Mouse (Mus musculus) gonadal fat pad, adult 2 months (tissue): ENCODE results near the gene Cacng7. TPM values are rescaled to one million over a fixed set of nuclear protein-coding genes. Genes with fewer than 3 reads are reported as not detected.

Source experiments
- DNase-seq: peaks from one replicate; pipeline ENCODE4 v3.0.0-alpha.2; 2012; ENCODE audit warnings: low read depth
- polyA plus RNA-seq: library from polyadenylated mRNA; depleted of rRNA; stranded (reverse); fragments of >200 nt; gene quantifications from 2 replicates; pipeline ENCODE4 v1.2.3, GENCODE M21; 2012

Gene Cacng7
- polyA plus RNA-seq, 1 experiment: 11.4 TPM

DNA sequence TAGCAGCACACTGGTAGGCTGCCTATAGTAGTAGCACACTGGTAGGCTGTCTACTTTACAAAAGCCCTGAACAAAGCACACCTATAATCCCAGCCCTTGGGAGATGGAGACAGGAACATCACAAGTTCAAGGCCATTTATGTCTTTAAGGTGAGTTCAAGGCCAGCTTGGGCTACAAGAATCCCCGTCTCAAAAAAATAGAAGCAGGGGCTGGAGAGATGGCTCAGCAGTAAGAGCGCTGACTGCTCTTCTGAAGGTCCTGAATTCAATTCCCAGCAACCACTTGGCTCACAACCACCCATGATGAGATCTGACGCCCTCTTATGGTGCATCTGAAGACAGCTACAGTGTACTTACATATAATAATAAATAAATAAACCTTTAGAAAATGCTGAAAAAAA lies 12.5 kb downstream of the Cacng7 start:
- no peak for DNase-seq

DNA sequence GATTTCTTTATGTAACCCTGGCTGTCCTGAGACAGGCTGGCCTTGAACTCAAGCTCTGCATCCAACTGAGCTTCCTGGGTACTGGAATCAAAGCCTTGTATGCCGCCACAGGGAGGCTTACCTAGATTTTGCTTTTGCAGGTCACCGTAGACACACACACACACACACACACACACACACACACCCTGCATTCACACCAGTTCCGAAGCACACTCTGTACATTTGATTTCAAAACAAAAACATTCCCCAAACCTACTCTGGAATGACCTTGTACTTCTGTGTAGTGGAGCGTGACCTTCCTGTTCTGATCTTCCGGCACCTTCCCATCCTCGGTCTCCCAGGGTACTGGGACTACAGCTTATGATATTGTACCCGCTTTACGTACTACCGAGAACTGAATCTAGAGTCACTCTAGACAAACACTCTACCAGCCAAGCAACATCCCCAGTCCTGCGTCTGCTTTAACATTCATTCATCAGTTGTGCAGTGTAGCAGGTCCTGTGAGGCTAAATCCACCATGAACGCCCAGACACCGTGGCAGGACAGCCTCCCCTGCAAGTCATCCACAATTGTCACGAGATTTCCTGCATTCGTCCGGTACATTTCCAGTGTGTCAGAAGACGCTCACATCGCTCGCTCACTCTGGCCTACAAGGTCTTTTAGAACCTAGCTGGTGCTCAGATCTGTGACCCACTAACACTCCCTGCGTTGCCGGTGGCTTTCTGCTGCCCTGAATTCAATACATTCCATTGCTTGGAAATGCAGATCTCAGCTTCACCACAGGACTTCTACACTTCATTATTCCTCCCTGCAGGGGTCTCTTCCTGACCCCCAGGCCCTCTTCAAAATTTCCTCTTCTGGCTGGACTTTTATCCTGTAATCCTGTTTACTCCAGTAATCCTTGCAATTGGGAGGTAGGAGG lies 14.9 kb downstream of the Cacng7 start:
- DNase-seq: no peak

DNA sequence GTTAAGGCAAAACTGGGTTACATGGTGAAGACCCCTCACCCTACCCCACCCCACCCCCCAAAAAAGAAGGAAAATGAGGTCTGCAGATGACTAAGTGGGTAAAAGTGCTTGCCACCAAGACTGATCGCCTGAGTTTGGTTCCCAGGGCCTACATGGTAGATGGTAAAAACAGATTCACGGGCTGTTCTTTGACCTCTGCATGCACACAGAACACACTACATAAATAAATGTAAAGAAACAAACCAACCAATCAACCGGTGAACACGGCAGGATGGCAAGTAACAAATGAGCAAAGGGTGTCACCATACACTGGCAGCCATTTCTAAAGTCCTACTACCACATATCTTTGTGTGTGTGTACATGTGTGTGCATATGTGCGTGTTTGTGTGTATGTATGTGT lies 15.6 kb downstream of the Cacng7 start:
- DNase-seq: no peak

DNA sequence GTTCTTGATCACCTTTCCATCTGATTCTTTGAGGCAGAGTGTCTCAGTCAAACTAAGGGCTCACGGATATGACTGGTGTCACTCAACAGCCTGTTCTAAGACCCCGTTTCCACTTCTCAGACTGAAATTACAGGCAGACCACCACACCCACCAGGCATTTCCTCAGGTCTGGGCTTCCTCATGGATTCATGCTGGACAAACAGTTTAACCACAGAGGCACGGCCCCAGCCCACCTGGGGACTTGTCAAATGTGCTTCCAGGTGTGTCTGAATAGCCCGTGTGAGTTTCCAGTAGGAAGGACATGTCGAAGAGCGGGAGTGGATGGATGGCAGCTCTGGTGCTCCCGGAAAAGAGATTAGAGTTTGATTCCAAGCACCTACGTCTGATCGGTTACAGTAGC lies 17.0 kb downstream of the Cacng7 start:
- DNase-seq: no peak

DNA sequence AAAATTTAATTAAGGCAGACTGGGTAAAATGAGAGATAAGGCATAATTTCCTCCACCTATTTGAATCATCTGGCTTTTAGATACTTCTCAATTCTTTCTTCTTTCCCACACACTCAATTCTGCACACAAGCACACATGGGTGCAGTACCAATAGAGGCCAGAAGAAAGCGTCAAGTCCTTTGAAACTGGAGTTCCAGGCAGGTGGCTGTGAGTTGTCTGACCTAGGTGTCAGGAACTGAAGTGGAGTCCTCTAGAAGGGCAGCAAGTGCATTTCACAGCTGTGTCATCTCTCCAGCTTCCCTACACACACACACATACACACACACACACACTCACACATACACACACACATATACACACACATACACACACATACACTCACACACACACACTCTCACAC lies 18.8 kb downstream of the Cacng7 start:
- no peak for DNase-seq

DNA sequence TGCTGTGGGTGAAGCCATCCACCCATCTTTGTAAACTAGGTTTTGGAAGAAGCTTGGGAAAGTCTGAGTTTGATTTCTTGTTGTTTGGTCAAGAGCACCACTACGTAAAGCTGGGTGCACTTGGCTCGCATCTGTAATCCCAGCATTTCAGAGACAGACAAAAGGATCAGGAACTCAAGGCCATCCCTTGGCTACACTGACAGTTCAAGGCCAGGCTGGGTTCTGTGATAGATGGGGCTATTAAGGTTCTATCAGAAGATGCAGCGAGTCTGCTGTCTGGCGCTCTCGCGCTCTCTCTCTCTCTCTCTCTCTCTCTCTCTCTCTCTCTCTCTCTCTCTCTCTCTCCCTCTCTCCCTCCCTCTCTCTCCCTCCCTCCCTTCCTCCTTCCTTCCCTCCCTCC lies 22.1 kb downstream of the Cacng7 start:
- no peak for DNase-seq

DNA sequence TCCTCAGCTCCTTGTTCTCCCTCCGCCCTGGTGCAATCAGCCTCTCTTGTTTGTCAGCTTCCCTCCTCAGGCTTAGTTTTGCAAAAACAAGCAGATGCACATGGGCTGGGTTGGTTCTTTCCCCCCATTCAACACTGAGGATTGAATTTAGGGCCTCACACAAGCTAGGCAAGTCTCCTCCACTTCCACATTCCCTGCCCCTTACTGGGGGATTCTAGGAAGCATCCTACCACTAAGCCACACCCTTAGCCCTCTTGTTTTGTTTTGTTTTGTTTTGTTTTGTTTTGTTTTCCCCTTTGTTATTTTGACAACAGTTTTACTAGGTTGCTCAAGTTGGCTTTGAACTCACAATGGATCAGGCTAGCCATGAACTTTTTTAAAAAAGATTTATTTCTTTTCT lies 27.9 kb downstream of the Cacng7 start:
- no peak for DNase-seq

DNA sequence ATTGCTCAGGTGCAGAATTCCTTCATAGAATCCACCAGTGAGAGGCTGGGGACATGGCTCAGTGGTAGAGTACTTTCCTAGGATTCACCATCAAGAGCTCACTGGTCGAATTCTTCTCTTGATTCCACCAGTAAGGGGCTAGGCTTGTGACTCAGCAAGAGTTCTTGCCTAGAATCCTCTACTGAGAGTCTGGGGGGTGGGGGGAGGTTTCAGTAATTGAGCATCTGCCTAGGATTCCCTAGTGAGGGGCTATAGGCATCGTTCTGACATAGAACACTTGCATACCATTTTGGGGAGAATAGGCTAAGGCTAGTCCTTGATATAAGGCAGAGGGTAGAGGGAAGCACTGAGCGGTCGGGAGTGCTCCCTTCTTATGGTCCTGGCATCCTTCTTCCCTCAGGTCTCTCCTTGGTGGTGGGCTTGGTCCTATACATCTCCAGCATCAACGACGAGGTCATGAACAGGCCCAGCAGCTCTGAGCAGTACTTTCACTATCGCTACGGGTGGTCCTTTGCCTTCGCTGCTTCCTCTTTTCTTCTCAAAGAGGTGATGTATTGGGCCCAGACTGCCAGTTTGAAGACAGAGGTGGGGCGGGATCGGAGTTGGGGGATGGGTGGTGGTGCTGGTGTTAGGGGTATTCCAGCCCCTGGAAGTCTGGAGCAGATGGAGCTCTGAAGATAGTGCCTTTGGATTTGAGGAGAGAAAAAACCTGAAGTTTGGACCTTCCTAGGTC lies 33.0 kb downstream of the Cacng7 start:
- no peak for DNase-seq

DNA sequence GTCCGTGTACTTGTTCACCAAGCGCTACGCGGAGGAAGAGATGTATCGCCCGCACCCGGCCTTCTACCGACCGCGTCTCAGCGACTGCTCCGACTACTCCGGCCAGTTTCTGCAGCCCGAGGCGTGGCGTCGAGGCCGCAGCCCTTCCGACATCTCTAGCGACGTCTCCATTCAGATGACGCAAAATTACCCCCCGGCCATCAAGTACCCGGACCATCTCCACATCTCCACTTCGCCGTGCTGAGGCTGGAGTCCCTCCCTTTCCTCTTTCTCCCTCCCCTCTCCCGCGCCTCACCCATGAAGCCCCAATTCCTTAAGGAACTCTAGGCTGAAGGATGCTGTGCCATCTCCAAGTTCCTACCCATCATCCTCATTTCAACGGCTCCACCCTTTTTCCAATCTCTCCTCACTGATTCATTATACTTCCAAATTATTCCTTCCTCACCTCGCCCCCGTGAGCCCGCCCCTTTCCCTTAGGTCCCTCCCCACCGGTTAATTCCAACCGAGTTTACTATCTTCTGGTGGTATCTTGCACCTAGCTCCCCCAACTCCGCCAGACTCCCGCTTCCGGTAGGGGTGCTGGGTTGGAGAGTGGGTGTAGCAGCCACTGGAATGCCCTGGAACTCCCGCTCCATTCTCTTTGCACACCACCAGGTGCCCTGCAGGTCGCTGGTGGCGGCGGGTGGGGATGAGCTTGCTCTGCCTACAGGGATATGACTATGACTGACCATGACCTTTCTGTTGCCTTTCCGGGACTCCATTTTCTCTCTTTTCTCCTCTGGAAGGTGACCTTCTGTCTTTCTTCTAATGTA lies 34.2 kb downstream of the Cacng7 start:
- DNase-seq: no peak

DNA sequence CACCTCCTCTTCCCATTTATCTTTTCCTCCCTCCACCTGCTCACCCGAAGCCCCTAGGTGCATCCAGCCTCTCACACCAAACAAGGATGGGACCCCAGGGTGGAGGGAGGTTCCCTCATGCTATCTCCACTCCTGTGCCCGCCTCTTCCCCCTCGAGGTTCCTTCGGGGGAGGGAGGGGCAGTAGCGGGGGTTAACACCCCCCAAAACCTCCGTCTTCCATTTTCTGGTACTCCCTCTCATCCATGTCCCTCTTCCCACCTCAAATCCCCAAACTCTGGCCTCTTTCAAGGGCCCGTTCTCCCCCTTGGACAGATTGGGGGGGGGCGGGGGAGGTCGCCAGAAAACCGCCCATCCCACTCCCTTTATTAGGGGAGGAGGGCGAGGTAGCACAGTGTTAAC lies 34.8 kb downstream of the Cacng7 start:
- DNase-seq: no peak

DNA sequence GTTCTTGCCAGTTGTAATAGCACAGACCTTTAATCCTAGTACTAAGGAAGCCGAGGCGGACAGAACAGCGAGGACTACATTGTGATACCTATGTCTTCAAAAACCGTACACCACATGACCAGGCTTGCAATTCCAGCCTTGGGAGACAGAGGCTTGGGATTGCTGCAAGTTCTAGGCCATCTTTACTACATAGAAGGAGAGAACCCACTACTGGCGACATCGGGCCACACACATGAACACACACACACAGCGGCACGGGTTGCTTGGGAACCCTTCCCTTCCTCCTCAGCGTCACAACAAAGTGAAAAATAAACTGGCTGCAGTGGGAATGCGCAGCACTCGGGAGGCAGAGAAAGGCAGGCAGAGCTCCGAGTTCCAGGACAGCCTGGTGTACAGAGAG lies 35.6 kb downstream of the Cacng7 start:
- DNase-seq: no peak

DNA sequence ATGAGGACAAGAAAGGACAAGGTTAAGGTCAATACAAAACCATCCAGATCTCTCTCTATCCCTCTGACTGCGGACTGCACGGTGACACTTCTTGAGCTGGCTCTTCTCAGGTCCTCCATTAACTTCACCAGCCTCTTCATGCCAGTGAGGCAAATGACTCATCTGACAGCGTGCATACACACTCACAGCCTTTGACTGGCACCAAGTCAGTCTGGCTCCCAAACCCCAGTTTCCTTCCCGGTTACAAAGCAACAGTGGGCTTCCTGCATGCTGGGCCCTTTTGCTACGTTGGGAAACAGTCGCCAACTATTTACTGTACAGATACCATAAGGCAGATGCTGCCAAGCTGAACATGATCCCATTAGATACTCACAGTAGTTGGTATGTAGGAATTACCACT lies 36.4 kb downstream of the Cacng7 start:
- no peak for DNase-seq

DNA sequence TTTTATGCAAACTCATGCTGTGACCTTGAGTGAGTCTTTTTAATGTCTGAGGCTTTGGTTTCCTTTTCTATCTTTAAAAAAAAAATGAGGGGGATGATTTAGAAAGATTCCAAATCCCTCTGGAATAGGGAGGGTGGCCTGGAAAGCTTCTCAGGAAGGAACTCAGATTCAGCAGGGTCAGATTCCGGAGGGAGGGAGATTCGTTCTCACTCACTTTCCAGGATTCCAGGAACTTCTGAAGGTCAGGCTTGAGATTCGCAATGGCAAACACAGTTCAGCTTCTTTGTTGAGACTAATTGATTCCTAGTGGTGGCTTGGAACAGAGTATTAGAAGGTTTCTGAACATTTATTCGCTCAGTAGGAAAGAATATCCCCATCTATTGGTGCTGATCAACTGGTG lies 37.7 kb downstream of the Cacng7 start:
- DNase-seq: no peak

DNA sequence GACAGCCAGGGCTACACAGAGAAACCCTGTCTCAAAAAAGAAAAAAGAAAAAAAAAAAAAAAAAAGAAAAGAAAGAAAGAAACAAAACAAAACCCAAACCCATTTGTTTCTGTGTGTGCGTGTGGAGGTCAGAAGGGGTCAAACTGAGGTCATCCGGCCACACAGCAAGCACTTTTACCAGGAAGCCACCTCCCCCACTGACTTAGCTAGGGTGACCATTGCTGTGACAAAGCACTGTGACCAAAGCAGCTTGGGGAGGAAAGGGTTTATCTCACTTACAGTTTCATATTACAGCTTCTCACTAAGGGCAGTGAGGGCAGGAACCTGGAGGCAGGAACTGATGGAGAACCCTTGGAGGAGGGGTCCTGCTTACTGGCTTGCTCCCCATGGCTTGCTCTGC lies 39.6 kb downstream of the Cacng7 start:
- no peak for DNase-seq

DNA sequence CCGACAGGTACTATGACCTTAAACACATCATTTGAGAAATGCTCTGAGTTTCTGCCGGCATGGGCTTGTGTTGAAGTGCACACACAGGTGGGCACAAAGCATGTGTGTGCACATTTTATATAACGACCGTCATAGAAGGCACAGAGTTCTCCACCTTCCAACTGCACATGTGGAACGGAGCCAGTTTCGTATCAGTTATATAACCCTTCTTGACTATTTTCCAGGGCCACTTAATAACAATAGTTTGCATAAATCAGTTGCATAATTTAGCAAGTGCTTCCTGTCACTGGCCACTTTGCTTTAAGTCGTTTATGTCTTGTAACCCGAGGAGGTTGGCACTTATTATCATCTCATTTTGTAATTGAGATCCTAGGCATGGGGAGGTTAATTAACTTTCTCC lies 41.0 kb downstream of the Cacng7 start:
- no peak for DNase-seq

DNA sequence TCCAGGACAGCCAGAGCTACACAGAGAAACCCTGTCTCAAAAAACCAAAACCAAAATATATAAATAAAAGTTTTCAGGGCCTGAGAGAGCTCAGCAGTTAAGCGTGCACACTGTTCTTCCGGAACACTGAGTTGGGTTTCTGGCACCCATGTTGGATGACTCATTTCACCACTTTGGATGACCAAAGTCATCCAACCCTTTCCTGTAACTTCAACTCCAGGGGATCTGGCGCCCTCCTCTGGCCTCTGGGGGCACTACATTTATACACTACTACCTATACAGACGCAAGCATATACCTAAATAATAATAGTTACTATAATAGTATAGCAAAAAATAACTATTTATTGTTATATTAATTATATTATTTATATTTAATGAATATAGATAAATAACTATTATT lies 44.1 kb downstream of the Cacng7 start:
- no peak for DNase-seq

DNA sequence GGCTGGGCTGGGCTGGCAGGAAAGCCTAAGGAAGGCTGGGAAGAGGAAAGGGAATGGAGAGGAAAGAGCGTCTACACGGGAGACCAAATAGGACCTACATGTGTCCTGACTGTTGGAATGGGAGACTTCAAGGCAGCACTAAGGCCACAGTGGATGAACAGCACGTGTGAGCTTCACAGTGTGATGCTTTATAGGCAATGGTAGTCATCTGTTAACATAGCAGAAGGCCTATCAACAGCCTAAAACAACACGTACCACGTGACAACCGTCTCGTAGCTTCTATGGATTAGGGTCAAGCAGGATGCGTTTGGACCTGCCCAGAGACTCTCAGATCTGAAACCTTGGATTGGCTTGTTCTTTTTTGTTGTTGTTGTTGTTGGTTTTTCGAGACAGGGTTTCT lies 49.4 kb downstream of the Cacng7 start:
- DNase-seq: no peak

DNA sequence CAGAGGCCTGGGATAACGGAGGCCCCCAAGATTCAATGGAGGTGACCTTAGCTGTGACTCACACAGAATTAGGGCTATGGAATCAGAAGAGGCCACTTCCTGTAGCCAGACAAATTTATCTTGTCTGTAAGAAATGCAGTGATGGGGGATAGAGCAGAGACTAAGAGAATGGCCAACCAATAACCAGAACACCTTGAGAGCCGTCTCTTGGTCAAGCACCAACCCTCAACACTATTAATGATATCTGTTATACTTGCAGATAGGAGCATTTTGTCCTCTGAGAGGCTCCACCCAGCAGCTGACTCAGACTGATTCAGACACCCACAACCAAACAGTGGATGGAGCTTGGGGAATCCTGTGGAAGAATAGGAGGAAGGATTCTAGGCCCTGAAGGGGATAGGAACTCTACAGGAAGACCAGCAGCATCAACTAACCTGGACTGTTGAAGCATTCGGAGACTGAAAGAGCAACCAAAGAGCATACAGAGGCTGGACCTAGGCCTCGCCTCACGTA lies 52.1 kb downstream of the Cacng7 start:
- no peak for DNase-seq

DNA sequence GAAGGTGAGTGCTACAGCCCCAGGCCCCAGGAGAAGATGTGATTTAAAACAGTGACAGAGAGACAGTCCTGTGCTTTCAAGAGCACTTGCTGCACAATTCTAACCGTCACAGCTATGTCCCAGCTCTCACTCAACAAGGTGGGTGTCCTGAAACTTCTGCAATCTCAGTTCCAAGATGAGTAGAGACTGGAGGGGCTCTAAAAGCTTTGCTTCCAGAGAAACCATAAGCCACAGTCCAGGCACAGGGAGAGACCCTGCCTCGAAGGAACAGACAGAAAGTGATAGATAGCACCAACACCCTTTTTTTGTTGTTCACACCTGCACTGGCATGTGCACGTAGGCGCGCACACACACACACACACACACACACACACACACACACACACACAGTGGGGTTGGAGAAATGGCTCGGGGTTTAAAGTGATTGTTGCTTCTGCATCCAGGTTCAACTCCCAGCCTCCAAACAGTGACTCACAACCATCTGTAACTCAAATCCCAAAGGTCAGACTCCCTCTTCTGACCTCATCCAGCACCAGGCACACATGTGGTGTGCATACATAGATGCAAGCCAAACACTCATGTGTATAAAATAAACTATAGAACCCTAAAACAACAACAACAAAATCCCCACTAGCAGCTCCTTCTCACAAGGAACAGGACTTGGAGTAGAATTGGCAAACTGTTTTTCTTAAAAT lies 53.4 kb downstream of the Cacng7 start:
- no peak for DNase-seq

DNA sequence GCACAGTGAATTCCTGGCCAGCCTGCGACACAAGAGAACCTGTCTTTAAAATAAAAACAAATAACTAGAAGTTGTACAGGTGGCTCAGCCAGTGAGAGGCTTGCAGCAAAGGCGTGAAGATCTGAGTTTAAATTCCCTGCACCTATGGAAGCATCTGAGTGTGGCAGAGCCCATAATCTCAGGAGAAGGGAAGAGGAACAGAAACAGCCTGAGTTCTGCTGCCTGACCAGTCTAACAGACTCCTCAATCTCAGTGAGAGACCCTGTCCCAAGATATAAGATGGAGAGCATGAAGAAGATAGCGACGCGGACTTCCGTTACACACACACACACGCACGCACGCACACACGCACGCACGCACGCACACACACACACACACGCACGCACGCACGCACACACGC lies 55.0 kb downstream of the Cacng7 start:
- no peak for DNase-seq

DNA sequence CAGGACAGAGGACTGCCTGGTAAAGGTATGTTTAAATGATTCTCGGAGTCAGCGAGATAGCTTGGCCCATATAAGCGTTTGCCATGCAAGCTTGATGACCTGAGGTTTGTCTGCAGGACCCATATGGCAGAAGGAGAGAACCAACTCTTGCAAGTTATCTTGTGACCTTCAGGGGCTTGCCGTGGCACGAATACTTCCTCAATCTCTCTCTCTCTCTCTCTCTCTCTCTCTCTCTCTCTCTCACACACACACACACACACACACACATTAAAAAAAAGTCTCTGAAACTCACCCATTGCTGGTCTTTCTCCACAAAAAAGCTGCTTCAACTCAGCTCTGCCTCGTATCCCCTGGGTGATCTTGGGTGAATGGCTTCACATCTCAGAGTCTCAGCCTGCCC lies 56.1 kb downstream of the Cacng7 start:
- no peak for DNase-seq
